Mouse (Mus musculus) kidney, adult 9 months (tissue): ENCODE measurements around the gene Cux2.

ENCODE experiments used
- DNase-seq: peaks from one replicate; pipeline ENCODE4 v3.0.0; 2022

Gene Cux2

GRCm38 (mm10) chr5:121961256-121961655 lies 88.6 kb downstream of the Cux2 start:
- no peak for DNase-seq

DNA sequence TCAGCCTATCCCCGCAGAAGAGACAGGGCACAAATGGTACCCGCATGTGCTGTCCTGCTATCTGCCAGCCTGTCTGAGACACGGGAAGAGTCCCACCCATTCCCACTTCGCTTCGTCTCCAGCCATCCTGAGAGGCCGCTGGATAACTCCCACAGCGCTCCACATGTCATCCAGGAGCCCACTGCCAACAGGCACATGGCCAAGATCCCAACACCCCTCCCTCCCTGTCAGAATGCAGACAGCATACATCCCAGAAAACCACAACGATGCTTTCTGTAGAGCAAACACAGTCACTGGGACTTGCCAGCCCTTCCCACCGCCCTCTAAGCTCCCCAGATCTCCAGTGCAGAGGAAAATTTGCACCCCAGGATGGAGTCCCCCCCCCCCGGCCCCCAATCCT lies 90.2 kb downstream of the Cux2 start:
- no peak for DNase-seq

DNA sequence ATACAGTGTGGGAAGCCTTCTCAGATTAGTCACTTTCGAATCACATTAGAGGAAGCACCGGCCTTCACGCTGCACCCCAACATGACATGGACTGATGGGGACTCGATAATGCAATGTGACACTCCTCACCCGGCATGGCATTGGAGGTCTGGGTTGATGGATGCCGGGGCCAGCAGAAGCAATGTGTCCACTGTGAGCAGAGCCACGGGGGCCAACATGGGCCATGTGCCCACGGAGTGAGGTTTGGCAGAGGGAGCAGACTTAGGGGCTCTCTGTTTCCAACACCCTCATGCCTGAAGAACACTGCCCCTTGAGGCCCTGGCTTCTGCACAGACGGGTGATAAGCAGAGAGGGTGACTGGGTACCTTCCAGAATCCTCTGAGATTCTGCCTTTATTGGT lies 91.4 kb downstream of the Cux2 start:
- no peak for DNase-seq

GRCm38 (mm10) chr5:121955806-121956205 lies 94.1 kb downstream of the Cux2 start:
- DNase-seq: no peak

DNA sequence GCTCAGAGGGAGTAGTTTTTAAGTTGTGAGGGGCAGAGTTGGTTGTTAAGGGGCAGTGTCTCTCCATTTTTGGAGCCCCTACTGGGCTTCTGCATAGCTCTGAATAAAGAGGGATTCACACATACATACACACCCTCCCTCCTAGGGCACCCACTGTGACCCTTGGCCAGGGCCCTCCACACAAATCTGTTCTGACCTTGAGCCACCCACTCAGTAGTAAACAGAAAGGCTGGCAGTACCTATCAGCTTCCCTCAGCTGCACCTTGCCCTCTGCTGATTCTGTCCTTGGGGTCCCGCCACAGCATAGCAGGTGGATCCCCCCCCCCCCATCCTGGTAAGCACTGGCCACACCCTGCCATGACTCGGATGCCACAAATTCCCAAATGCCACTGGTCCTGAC lies 99.7 kb downstream of the Cux2 start:
- DNase-seq: no peak

DNA sequence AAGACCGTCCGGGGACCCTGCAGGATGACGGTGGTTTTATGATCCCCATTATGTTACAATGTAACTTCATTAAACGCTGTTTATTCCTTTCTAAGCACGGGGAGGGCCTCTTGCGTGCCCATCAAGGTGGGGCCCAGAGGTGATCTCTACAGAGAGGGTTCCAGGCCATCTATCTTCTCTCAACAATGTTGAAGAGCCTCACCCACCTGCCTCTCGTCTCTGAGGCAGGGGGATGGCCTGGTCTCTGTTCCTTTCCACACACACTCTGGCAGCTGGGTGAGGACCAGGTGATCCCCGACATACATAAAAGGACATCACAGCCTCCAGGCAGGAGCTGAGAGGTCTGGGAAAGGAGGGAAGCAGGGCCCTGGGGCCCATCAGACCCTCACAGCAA lies 100.9 kb downstream of the Cux2 start:
- no peak for DNase-seq

GRCm38 (mm10) chr5:121948302-121949049 lies 101.4 kb downstream of the Cux2 start:
- DNase-seq: peak; percentile 14

DNA sequence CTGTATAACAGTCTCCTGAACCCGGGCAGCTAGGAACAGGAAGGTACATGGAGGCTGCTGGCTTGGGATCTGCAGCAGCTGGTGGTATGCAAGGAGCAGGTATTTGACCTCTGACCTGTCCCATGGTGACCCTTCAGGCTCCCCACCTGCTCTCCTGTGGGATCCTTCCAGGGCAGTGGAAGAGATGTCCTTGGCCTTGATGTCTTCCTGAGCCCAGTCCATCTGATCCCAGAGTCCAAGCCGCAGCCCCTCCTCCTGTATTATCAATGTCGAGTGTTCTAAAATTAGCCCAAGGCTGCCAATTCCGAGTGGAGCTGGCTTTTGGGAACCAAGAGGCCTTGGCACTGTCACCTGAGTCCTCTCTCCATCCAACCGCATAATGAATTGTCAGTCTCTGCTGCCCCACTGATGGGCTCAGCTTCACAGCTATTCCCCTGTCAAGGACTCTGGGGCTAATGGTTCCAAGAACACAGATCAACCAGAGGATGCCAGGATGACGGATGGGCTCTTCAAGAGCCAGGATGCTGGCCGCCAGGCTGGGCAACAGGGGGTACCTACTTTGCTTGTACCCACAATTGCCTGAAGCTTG lies 103.2 kb downstream of the Cux2 start:
- DNase-seq: no peak

DNA sequence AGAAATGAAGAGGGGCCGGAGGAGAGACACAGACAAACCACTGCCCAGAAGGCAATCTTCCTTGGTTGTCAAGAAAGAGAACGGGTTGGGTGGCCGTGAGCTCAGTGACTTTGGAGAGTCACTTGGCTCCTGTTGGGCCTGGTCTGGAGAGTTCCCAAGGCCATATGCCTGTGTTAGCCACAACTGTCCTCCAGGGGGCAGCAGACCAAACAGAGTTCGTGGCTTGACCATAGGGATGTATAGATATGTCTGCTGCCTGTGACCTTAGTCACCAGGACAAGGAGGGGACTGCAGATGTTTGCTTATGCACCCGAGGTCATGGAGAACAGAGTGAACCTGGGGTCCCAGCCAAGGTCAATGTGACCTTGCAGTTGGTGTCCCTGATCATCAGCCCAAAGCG lies 104.1 kb downstream of the Cux2 start:
- peak; percentile 14 for DNase-seq

GRCm38 (mm10) chr5:121944021-121944790 lies 105.7 kb downstream of the Cux2 start:
- DNase-seq: no peak

DNA sequence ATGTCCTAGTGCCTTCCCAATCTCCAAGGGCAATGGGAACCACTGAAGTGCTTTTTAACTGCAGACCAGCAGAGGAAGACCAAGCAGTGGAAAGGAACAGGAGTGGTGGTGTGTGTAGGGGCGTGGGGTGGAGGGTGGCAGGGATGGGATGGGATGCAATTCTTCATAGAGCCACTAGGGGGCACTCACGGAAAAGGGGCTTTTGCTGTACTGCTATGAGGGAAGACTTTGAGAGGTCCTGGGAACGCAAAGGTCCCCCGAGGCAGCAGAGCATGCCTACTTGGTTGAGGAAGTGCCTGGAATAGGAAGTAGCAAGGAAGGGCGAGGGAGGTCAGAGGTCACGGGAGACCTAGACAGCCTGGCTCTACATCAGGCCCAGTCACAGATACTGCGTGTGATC lies 106.4 kb downstream of the Cux2 start:
- no peak for DNase-seq

- no peak for DNase-seq
Measured at GRCm38 (mm10) chr5:121938065-121938849, 111.6 kb downstream of the Cux2 start.

- DNase-seq: no peak
Measured at GRCm38 (mm10) chr5:121930261-121930660, 119.6 kb downstream of the Cux2 start.

DNA sequence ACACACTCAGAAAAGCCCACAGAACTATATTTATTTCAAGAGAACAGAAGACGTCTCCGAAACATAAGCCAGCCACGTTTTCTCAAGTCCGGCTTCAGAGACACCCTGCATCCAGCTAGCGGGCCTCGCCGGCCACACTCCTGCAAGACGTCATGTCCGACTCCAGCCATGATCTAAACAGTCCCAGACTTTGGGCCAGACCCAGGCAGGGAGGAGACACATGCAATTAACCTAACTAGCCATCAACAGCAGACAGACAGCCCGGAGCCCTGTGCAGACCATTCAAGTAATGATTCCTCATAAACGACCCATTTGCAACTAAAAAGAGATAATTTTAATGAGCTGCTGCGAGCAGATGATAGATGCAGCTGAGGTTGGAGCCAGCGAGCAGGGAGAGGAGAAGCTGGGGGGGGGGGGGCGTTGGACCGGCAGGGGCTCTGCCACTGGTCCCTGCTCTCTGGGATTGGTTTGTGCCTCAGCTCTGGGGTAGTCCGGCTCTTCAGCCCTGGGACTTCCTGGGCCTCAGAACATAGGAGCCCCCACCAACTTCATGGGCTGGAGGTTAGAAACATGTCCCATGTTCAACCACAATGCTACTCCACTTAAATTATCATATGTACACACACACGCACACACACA lies 121.4 kb downstream of the Cux2 start:
- no peak for DNase-seq

DNA sequence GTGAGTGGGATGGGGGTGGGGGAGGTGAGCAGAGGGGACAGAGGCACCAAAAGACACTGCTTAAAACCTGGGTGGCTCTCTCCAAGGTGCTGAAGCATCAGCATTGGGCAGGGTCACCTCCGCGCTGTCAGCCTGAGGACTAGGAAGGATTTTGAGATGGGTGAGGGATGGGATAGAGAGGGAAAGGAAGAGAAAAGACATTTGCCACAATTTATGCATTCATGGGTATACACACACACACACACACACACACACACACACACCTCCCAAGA lies 123.4 kb downstream of the Cux2 start:
- no peak for DNase-seq

DNA sequence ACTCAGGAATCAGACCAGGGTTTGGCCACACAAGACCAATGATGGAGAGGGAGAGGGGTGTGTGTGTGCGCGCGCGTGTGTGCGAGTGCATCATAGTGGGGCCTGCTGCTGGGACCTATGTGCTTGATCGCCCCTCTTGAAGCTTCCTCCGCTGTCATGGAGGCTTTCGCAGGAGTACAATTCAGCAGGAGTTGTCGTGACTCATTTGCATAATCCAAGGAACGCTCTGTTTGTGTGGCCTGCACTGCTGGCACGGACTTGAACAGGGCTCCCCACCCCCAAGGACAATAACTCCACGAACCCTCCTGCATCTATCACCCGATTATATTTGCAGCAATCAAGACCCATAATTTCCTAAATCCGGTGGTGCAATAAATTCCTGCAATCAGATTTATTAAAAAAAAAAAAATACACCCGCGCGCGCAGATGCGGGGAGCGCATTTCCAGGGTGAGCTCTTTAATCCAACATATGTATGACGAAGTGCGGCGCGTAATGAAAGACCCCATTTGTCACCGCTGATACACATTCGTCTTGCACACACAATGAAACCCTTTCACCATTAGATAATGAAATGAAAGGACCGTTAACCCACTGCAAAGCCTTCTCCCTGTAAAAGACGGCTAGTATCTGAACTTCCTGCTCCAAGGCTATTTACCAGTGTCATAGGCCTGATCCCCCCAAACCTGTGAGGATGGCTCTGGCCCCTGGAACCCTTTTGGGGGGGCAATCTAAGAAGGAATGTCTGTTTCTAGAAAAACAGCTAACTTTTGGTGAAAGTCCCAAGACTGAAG lies 124.0 kb downstream of the Cux2 start:
- no peak for DNase-seq

GRCm38 (mm10) chr5:121925291-121925690 lies 124.6 kb downstream of the Cux2 start:
- no peak for DNase-seq

DNA sequence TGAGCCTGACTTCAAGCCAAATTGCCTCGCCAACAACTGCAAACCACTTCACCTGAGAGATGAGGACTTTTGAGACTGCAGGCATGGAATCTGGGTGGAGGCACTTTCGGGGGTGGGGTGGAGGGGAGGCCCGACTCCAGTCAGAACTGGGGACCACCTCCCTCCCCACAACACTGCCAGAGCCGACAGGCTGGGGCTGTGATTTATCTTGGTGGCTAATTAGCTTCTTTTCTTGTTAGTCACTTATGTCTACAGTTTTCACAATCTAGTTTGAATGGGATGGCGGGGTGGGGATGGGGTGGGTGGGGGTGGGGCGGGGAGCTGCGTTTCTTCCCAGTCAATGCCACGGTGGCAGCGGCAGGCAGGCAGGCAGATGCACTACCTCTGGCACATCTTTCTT lies 125.5 kb downstream of the Cux2 start:
- DNase-seq: no peak

GRCm38 (mm10) chr5:121922942-121923826 lies 126.7 kb downstream of the Cux2 start:
- DNase-seq: no peak

DNA sequence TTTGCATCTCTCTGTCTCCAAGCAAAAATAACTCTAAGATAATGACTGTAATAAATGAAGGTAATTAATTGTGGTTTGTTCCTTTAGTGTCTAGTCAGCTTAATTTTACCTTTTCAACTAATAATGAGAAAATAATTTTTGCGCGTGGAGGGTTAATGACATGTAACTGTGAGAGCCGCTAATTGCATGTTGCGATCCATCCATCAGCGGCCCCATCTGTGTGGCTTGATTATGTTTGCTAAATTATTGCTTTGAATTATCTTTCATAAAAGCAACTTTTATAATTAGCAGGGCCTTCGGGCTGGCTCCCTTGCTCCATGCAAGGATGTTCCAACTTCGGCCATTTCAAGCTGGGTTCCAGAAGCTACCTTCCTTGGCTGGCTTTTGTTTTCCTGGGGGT lies 130.7 kb downstream of the Cux2 start:
- no peak for DNase-seq

- DNase-seq: no peak
Measured at GRCm38 (mm10) chr5:121916813-121917212, 133.1 kb downstream of the Cux2 start.
